ENCODE assay signal across 9 mouse cellular contexts in genomic region chr11:70453261-70454044, GRCm38 (mm10). TPM values are rescaled to one million over a fixed set of nuclear protein-coding genes. Genes with fewer than 3 reads are reported as not detected.
A peak's percentile ranks its signal among the peaks of the same experiment; 100 is the strongest.
DNase-seq lines count a peak whose midpoint lies in the region; ATAC-seq and TF ChIP-seq lines count a peak whose summit lies in the region.
"Had no signal": no experiment of that assay in that cellular context is flagged by ENCODE, and none has a peak within 500 bp of the region (broad histone marks: within the 10 kb centered on the region; RNA-seq: fewer than 3 reads in every experiment).

No protein-coding gene starts in this region.

- ATAC-seq in hindbrain, embryonic 14.5 days (ENCODE audit: low FRiP score): no peak
- ATAC-seq in midbrain, embryonic 11.5 days (ENCODE audit: low FRiP score): no peak
- no peak for ATAC-seq in megakaryocyte-erythroid progenitor cell, adult 5-6 weeks (replicated peaks; ENCODE audit: low FRiP score, low TSS enrichment, poor library complexity, severe bottlenecking)

- H3K4me1 ChIP-seq in hindbrain, embryonic 14.5 days (replicated peaks; ENCODE audit: control insufficient read depth, insufficient read depth, low read length): peaks cover 14% of the 10 kb centered on the region
- peaks cover 7% of the 10 kb centered on the region; the same call in 1 of the 2 replicates for H3K4me1 ChIP-seq in midbrain, embryonic 11.5 days (ENCODE audit: control insufficient read depth, insufficient read depth, low read length)

- H3K4me2 ChIP-seq in hindbrain, embryonic 14.5 days (replicated peaks): peak overlapping the region; percentile 66
- no peak overlapping the region for H3K4me2 ChIP-seq in midbrain, embryonic 11.5 days

- H3K27me3 ChIP-seq in hindbrain, embryonic 14.5 days (ENCODE audit: control insufficient read depth, insufficient read depth, low read length): peaks cover 10% of the 10 kb centered on the region
- H3K27me3 ChIP-seq in midbrain, embryonic 11.5 days (ENCODE audit: control insufficient read depth, insufficient read depth, low read length): peaks cover under 1% of the 10 kb centered on the region; the same call in 1 of the 2 replicates

- H3K9ac ChIP-seq in hindbrain, embryonic 14.5 days: no peak overlapping the region
- H3K9ac ChIP-seq in midbrain, embryonic 11.5 days (ENCODE audit: low read length): no peak overlapping the region

- DNase-seq in gastrocnemius, adult 2 months: no peak
- DNase-seq in gastrocnemius, postnatal 4 days (ENCODE audit: low spot score in 2 of 2): no peak
- DNase-seq in B cell, adult 2 months: peak; percentile 51 to 54
- no peak for DNase-seq in hindbrain, embryonic 14.5 days (ENCODE audit: low spot score)
- peak; percentile 67 for DNase-seq in midbrain, embryonic 11.5 days (ENCODE audit: low spot score, missing footprints)
- no peak for DNase-seq in urinary bladder, adult 2 months (ENCODE audit: low spot score)
- DNase-seq in yolk sac, embryonic 10.5 days (ENCODE audit: low spot score): no peak
- DNase-seq: cerebellum, adult 2 months had no signal

- TF ChIP-seq CTCF in gastrocnemius, adult 2 months (IDR thresholded peaks at IDR 0.05): no peak

- peak overlapping the region; percentile 12; the same call in 1 of the 2 replicates for H3K27ac ChIP-seq in gastrocnemius, adult 2 months
- H3K27ac ChIP-seq in hindbrain, embryonic 14.5 days: no peak overlapping the region
- no peak overlapping the region for H3K27ac ChIP-seq in midbrain, embryonic 11.5 days (ENCODE audit: low read depth, low read length)

- H3K4me3 ChIP-seq in gastrocnemius, adult 2 months: no peak overlapping the region
- no peak overlapping the region for H3K4me3 ChIP-seq in hindbrain, embryonic 14.5 days (replicated peaks; ENCODE audit: low read length)
- no peak overlapping the region for H3K4me3 ChIP-seq in midbrain, embryonic 11.5 days (ENCODE audit: low read depth, low read length)

- 86% methylated on average over 9 of the region's 9 CpGs for WGBS in hindbrain, embryonic 14.5 days
- 87% methylated on average over 9 of the region's 9 CpGs for WGBS in midbrain, embryonic 11.5 days

- peaks cover 5% of the 10 kb centered on the region; the same call in 1 of the 2 replicates for H3K36me3 ChIP-seq in hindbrain, embryonic 14.5 days (replicated peaks; ENCODE audit: control insufficient read depth, insufficient read depth)
- H3K36me3 ChIP-seq in midbrain, embryonic 11.5 days (ENCODE audit: control insufficient read depth, insufficient read depth, low read length): no peaks in the 10 kb centered on the region

- H3K9me3 ChIP-seq in hindbrain, embryonic 14.5 days (ENCODE audit: control insufficient read depth, low read length): no peaks in the 10 kb centered on the region
- H3K9me3 ChIP-seq in midbrain, embryonic 11.5 days (ENCODE audit: control insufficient read depth, low read length): no peaks in the 10 kb centered on the region

- intact Hi-C loops in gastrocnemius, adult 2 months (cut with DNase I): loop anchor here (2.0 kb wide), 1 partner anchor 53 kb away; no protein-coding TSS in a partner anchor

RNA-seq across cellular contexts. Expression of gene Med11, which starts 1.7 kb away (rescaled TPM):
- 1 to 10 TPM; 4.9 to 6.4 TPM for total RNA-seq in gastrocnemius, adult 2 months (2021)
- 10 to 100 TPM; 11.2 TPM for total RNA-seq in gastrocnemius, postnatal 4 days (2021)
- polyA plus RNA-seq in hindbrain, embryonic 14.5 days (2014; fragmentation: Nextera tagmentation; extraction: Ambion mirVana): 41.8 and 45.8 TPM in 2 replicates
- polyA plus RNA-seq in midbrain, embryonic 11.5 days (2014; fragmentation: Nextera tagmentation; extraction: Ambion mirVana): 37.7 and 42.1 TPM in 2 replicates
- total RNA-seq in megakaryocyte-erythroid progenitor cell, adult 5-6 weeks (2014; fragmentation: Nextera tagmentation): 25.5 and 34.8 TPM in 2 replicates
- total RNA-seq in megakaryocyte-erythroid progenitor cell, adult 5-6 weeks (2017): 38.6 and 46.5 TPM in 2 replicates
- polyA plus RNA-seq in urinary bladder, adult 2 months (2012; rRNA removed): 20.1 and 20.8 TPM in 2 replicates

RNA-seq across cellular contexts. Expression of gene Zmynd15, which starts 5.8 kb away (rescaled TPM):
- under 1 TPM in 1 of 2 experiments, not detected in 1; 0.75 TPM for total RNA-seq in gastrocnemius, adult 2 months (2021)
- 1 to 10 TPM in 1 of 2 experiments, under 1 TPM in 1; 0.96 to 1.3 TPM for total RNA-seq in gastrocnemius, postnatal 4 days (2021)
- 0.50 and 0.95 TPM in 2 replicates for polyA plus RNA-seq in hindbrain, embryonic 14.5 days (2014; fragmentation: Nextera tagmentation; extraction: Ambion mirVana)
- polyA plus RNA-seq in midbrain, embryonic 11.5 days (2014; fragmentation: Nextera tagmentation; extraction: Ambion mirVana): 0.18 and 0.26 TPM in 2 replicates
- 0.30 and 0.94 TPM in 2 replicates for total RNA-seq in megakaryocyte-erythroid progenitor cell, adult 5-6 weeks (2014; fragmentation: Nextera tagmentation)
- not detected in 2 replicates for total RNA-seq in megakaryocyte-erythroid progenitor cell, adult 5-6 weeks (2017)
- polyA plus RNA-seq in urinary bladder, adult 2 months (2012; rRNA removed): 3.9 and 4.4 TPM in 2 replicates

RNA-seq across cellular contexts. Expression of gene Cxcl16, which starts 6.3 kb away (rescaled TPM):
- total RNA-seq in gastrocnemius, adult 2 months (2021): 1 to 10 TPM; 1.2 to 1.4 TPM
- total RNA-seq in gastrocnemius, postnatal 4 days (2021): 1 to 10 TPM; 5.0 to 5.1 TPM
- 7.8 and 10.2 TPM in 2 replicates for polyA plus RNA-seq in hindbrain, embryonic 14.5 days (2014; fragmentation: Nextera tagmentation; extraction: Ambion mirVana)
- polyA plus RNA-seq in midbrain, embryonic 11.5 days (2014; fragmentation: Nextera tagmentation; extraction: Ambion mirVana): 0.50 and 0.82 TPM in 2 replicates
- total RNA-seq in megakaryocyte-erythroid progenitor cell, adult 5-6 weeks (2014; fragmentation: Nextera tagmentation): 0.99 TPM in 1 of 2 replicates, not detected in the other
- total RNA-seq in megakaryocyte-erythroid progenitor cell, adult 5-6 weeks (2017): 0.08 TPM in 1 of 2 replicates, not detected in the other
- polyA plus RNA-seq in urinary bladder, adult 2 months (2012; rRNA removed): 28.9 and 29.2 TPM in 2 replicates

RNA-seq across cellular contexts. Expression of gene Arrb2, which starts 21.0 kb away (rescaled TPM):
- 1 to 10 TPM; 8.3 to 8.4 TPM for total RNA-seq in gastrocnemius, adult 2 months (2021)
- 10 to 100 TPM; 20.4 to 24.7 TPM for total RNA-seq in gastrocnemius, postnatal 4 days (2021)
- 55.9 and 61.2 TPM in 2 replicates for polyA plus RNA-seq in hindbrain, embryonic 14.5 days (2014; fragmentation: Nextera tagmentation; extraction: Ambion mirVana)
- 28.9 and 31.3 TPM in 2 replicates for polyA plus RNA-seq in midbrain, embryonic 11.5 days (2014; fragmentation: Nextera tagmentation; extraction: Ambion mirVana)
- 41.8 and 43.2 TPM in 2 replicates for total RNA-seq in megakaryocyte-erythroid progenitor cell, adult 5-6 weeks (2014; fragmentation: Nextera tagmentation)
- total RNA-seq in megakaryocyte-erythroid progenitor cell, adult 5-6 weeks (2017): 21.7 and 32.6 TPM in 2 replicates
- 18.5 and 22.0 TPM in 2 replicates for polyA plus RNA-seq in urinary bladder, adult 2 months (2012; rRNA removed)

RNA-seq across cellular contexts. Expression of gene Pelp1, which starts 43.6 kb away (rescaled TPM):
- 10 to 100 TPM; 18.5 to 18.7 TPM for total RNA-seq in gastrocnemius, adult 2 months (2021)
- total RNA-seq in gastrocnemius, postnatal 4 days (2021): 10 to 100 TPM; 26.1 to 26.5 TPM
- polyA plus RNA-seq in hindbrain, embryonic 14.5 days (2014; fragmentation: Nextera tagmentation; extraction: Ambion mirVana): 29.9 and 33.0 TPM in 2 replicates
- 32.5 and 33.7 TPM in 2 replicates for polyA plus RNA-seq in midbrain, embryonic 11.5 days (2014; fragmentation: Nextera tagmentation; extraction: Ambion mirVana)
- 44.4 and 55.9 TPM in 2 replicates for total RNA-seq in megakaryocyte-erythroid progenitor cell, adult 5-6 weeks (2014; fragmentation: Nextera tagmentation)
- total RNA-seq in megakaryocyte-erythroid progenitor cell, adult 5-6 weeks (2017): 10.0 and 12.9 TPM in 2 replicates
- 11.1 and 15.3 TPM in 2 replicates for polyA plus RNA-seq in urinary bladder, adult 2 months (2012; rRNA removed)

Comparison
In these comparisons a context has a peak if more than half of its experiments do, and no peak if none do; other contexts are left out.
1. DNase-seq: peak in B cell, adult 2 months (2 of 2) and midbrain, embryonic 11.5 days (single experiment); none in gastrocnemius, adult 2 months (single experiment), gastrocnemius, postnatal 4 days (0 of 2), hindbrain, embryonic 14.5 days (single experiment), urinary bladder, adult 2 months (single experiment) and yolk sac, embryonic 10.5 days (single experiment).